Mouse (Mus musculus) thymus, adult 2 months (tissue): ENCODE data around the gene Zkscan7. TPM values are rescaled to one million over a fixed set of nuclear protein-coding genes. Genes with fewer than 3 reads are reported as not detected.
A peak's percentile ranks its signal among the peaks of the same experiment; 100 is the strongest.

Experiments
- DNase-seq: peaks from one replicate; pipeline ENCODE4 v3.0.0; 2021
- H3K27ac ChIP-seq: fragments of 200-500 bp; 2 replicates; pipeline ENCODE4 v1.5.1; 2012; ENCODE audit warnings: low read length, control low read depth; ENCODE audit not compliant: control insufficient read depth, insufficient read depth
- H3K27me3 ChIP-seq: fragments of 200-500 bp; 2 replicates; pipeline ENCODE4 v1.6.1; 2012; ENCODE audit warnings: mild to moderate bottlenecking, low read length, moderate library complexity, mixed read lengths; ENCODE audit not compliant: control insufficient read depth, insufficient read depth
- H3K36me3 ChIP-seq: fragments of 200-500 bp; 2 replicates; pipeline ENCODE4 v1.6.1; 2012; ENCODE audit warnings: mild to moderate bottlenecking, low read length, moderate library complexity; ENCODE audit not compliant: control insufficient read depth, insufficient read depth
- H3K4me1 ChIP-seq: fragments of 200-500 bp; replicated peaks from 2 replicates; pipeline ENCODE4 v1.6.1; 2012; ENCODE audit warnings: low read length; ENCODE audit not compliant: control insufficient read depth, insufficient read depth
- H3K4me3 ChIP-seq: fragments of 200-500 bp; 2 replicates; pipeline ENCODE4 v1.5.1; 2012; ENCODE audit warnings: mild to moderate bottlenecking, low read length, control low read depth, moderate library complexity; ENCODE audit not compliant: control insufficient read depth, insufficient read depth
- CTCF ChIP-seq: fragments of 200-500 bp; IDR thresholded peaks from 2 replicates; pipeline ENCODE4 v1.5.1; 2012; ENCODE audit warnings: mild to moderate bottlenecking, control low read depth, low read length, moderate library complexity, borderline replicate concordance; ENCODE audit not compliant: control insufficient read depth, poor library complexity, insufficient read depth; ENCODE audit errors: extremely low read depth
- POLR2A ChIP-seq: fragments of 200-500 bp; IDR thresholded peaks from 2 replicates; pipeline ENCODE4 v1.6.1; 2012; ENCODE audit warnings: mild to moderate bottlenecking, low read length, control low read depth, moderate library complexity; ENCODE audit not compliant: control insufficient read depth, poor library complexity, insufficient read depth; ENCODE audit errors: extremely low read depth
- WGBS: fragments of 180-500 bp; shearing (Covaris S2); methylation state at CpG from one replicate; pipeline ENCODE4 v1.1.7; 2018; 5-methylcytosine and 5-hydroxymethylcytosine counted together
- polyA plus RNA-seq: library from polyadenylated mRNA; depleted of rRNA; stranded (reverse); fragments of >200 nt; gene quantifications from 2 replicates; pipeline ENCODE4 v1.2.3, GENCODE M21; 2012; rRNA removed

The Zkscan7 gene
- polyA plus RNA-seq, 1 experiment, result 2.8 TPM

- H3K27me3 ChIP-seq, result no peaks in the 10 kb centered on the region
- TF ChIP-seq POLR2A (peak; percentile 61; the same call in 1 of the 2 replicates), CTCF (peak; percentile 59; the same call in 1 of the 2 replicates)
- 8% methylated on average over 54 of the region's 54 CpGs for WGBS
- H3K4me3 ChIP-seq, result peak overlapping the region; percentile 81
- peaks cover 2% of the 10 kb centered on the region; the same call in 1 of the 2 replicates for H3K4me1 ChIP-seq
- no peaks in the 10 kb centered on the region for H3K36me3 ChIP-seq
- peak; percentile 65 for DNase-seq
- no peak overlapping the region for H3K27ac ChIP-seq
These were observed 1.1 kb downstream of the Zkscan7 start for GRCm38 (mm10) chr9:122886372-122887179.

DNA sequence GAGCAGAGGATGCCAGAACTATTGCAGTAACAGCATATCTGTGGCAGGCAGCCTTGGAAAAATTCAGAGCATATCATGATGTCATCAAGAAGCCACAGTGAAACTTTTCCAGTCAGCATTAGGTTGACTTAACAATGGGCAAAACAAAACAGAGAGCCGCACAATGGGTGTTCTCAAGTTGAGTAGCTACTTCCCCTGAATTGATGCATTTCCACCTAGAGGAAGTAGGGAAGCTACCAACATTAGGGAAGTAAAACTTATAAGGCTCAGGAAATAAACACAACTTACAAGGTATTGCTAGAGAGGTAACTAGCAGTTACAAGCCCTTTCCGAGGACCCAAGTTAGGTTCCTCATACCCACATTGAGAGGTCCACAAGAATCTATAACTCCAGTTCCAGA, 15.6 kb downstream of the Zkscan7 start:
- H3K36me3 ChIP-seq, result no peaks in the 10 kb centered on the region
- no peaks in the 10 kb centered on the region for H3K27me3 ChIP-seq
- no peak overlapping the region for H3K4me3 ChIP-seq
- no peaks in the 10 kb centered on the region for H3K4me1 ChIP-seq
- DNase-seq, result no peak
- WGBS, result 87% methylated on average over 2 of the region's 2 CpGs
- TF ChIP-seq CTCF (no peak), POLR2A (no peak)
- H3K27ac ChIP-seq, result no peak overlapping the region

DNA sequence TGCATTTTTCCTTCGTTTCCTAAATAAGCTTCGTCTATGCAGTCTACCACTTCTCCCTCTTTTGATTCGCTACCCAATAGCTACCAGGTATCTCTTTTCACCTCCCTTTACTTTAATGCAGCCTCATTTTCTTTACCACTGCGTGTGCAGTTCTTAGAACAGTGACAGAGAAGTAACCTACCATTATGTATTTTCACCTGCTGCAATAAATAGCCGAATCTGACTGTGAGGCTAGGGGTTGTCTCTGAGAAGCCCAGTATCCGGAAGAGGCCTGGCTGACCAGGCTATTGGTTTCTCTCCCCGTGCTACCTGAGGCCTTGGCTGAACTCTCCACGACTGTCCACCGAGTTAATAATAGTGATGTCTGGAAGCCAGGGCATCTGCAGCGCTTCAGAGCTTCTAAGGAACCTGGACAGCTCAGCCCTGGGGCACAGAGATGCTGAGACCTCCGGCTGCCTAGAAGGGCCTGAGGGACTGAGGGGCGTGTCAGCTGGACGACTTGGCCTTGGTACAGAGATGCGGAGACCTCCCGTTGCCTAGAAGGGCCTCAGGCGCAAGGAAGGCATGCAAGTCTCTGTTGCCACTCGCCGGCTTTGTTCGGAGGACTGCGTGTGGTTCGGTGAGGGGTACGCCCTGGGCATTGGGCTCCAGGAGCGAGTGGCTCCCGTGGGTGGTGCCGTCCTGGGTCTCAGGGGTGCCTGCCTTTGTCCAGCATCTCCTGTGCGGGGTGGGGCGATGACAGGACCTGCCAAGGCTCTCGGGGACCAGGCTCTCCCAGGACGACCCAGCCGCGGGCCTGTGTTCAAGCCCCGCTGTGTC, 17.4 kb downstream of the Zkscan7 start:
- no peak overlapping the region for H3K4me3 ChIP-seq
- TF ChIP-seq POLR2A, result no peak
- no peak for TF ChIP-seq CTCF

DNA sequence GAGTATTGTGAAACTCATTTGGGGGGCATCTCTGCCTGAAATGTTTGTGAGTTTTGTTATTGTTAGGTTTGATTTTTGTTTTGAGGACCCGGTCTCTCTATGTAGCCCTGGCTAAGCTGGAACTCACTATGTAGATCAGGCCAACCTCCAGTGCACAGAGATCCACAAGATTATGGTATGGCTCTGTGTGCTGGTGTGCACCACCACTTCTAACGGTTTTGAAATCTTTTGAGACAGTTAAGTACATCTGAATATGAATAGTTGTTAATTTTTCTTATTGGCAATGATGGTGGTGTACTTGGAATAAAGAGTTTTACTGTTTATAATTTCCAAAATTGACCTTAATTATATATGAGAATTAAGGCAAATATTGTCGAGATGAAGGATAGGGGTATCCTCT, 37.0 kb downstream of the Zkscan7 start:
- no peak overlapping the region for H3K27ac ChIP-seq
- no peaks in the 10 kb centered on the region for H3K4me1 ChIP-seq
- no peaks in the 10 kb centered on the region for H3K36me3 ChIP-seq
- WGBS, result 46% methylated on average over 3 of the region's 3 CpGs
- H3K27me3 ChIP-seq, result peaks cover 13% of the 10 kb centered on the region
- TF ChIP-seq POLR2A (no peak), CTCF (no peak)
- DNase-seq, result no peak
- H3K4me3 ChIP-seq, result no peak overlapping the region

More for the DNA sequence above, 17.4 kb downstream of the Zkscan7 start:
- no peak overlapping the region for H3K27ac ChIP-seq
- H3K27me3 ChIP-seq, result no peaks in the 10 kb centered on the region
- DNase-seq, result no peak
- no peaks in the 10 kb centered on the region for H3K36me3 ChIP-seq
- H3K4me1 ChIP-seq, result no peaks in the 10 kb centered on the region
- 37% methylated on average over 32 of the region's 32 CpGs for WGBS

DNA sequence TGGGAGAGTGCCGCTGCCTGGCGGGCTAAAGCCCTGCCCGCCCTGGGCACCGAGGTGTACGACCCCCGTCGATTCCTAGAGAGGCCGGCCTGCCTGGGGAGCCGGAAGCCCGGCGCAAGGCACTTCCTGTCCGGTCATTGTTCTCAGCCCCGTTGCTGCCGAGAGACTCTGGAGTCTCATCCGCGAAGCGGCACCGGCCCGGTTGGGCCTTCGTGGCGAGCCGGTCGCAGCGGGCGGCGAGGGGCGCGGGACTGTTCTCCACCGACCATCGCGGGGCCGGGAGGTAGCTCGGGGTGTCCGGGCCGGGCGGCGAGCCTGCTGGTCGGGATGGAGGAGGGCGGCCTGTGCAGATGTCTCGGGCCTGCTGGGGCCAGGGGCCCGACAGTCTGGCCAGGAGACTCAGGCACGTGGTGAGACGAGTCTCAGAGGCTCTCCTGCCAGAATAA, 37.5 kb downstream of the Zkscan7 start, which contains the start of gene Zfp105:
Zfp105 (plus strand) TSS at position 137 of the 446 bp plus-strand sequence.
- H3K27me3 ChIP-seq, result peaks cover 13% of the 10 kb centered on the region
- 11% methylated on average over 43 of the region's 43 CpGs for WGBS
- no peaks in the 10 kb centered on the region for H3K4me1 ChIP-seq
- no peak for DNase-seq
- peak within 1 kb of the TSS; percentile 40 for H3K4me3 ChIP-seq
- H3K36me3 ChIP-seq, result no peaks in the 10 kb centered on the region
- no peak within 1 kb of the TSS for H3K27ac ChIP-seq
- TF ChIP-seq POLR2A, result no peak
- TF ChIP-seq CTCF, result no peak

GRCm38 (mm10) chr9:122928915-122929314, 43.4 kb downstream of the Zkscan7 start:
- WGBS, result 87% methylated on average over 3 of the region's 3 CpGs
- H3K36me3 ChIP-seq, result no peaks in the 10 kb centered on the region
- DNase-seq, result no peak
- H3K27me3 ChIP-seq, result peaks cover under 1% of the 10 kb centered on the region
- H3K27ac ChIP-seq, result no peak overlapping the region
- TF ChIP-seq POLR2A (no peak), CTCF (no peak)
- H3K4me3 ChIP-seq, result no peak overlapping the region
- H3K4me1 ChIP-seq, result no peaks in the 10 kb centered on the region

Other genes starting within 250 kb of the Zkscan7 start
- not detected in 2 replicates for gene Topaz1, start 138.3 kb upstream of the Zkscan7 start, polyA plus RNA-seq
- 3.6 and 4.5 TPM in 2 replicates for gene Tcaim, start 80.1 kb upstream of the Zkscan7 start, polyA plus RNA-seq
- gene Gm35549, start 41.6 kb upstream of the Zkscan7 start, polyA plus RNA-seq, result not detected in 2 replicates
- 55.0 and 56.2 TPM in 2 replicates for gene Zfp445, start 19.7 kb upstream of the Zkscan7 start, polyA plus RNA-seq
- gene Zfp105, start 37.4 kb downstream of the Zkscan7 start, polyA plus RNA-seq, result 0.20 and 0.23 TPM in 2 replicates
- 2.9 and 3.2 TPM in 2 replicates for gene 1110059G10Rik, start 65.3 kb downstream of the Zkscan7 start, polyA plus RNA-seq
- gene Kif15, start 65.4 kb downstream of the Zkscan7 start, polyA plus RNA-seq, result 40.1 and 62.8 TPM in 2 replicates
- gene Tmem42, start 135.6 kb downstream of the Zkscan7 start, polyA plus RNA-seq, result 15.7 and 18.5 TPM in 2 replicates
- gene Tgm4, start 149.0 kb downstream of the Zkscan7 start, polyA plus RNA-seq, result 0.18 and 0.36 TPM in 2 replicates
- gene Zdhhc3, start 227.5 kb downstream of the Zkscan7 start, polyA plus RNA-seq, result 173 and 229 TPM in 2 replicates
- 40.4 and 41.3 TPM in 2 replicates for gene Exosc7, start 227.5 kb downstream of the Zkscan7 start, polyA plus RNA-seq